Mouse (Mus musculus) liver, postnatal 0 days (tissue): ENCODE results near the gene Acot11.

Source experiments
- CTCF ChIP-seq: sonication (generic); IDR thresholded peaks from 2 replicates; pipeline ENCODE4 v1.5.1; 2016; ENCODE audit warnings: antibody characterized with exemption, low read depth
- EP300 ChIP-seq: IDR thresholded peaks from 2 replicates; pipeline ENCODE4 v1.6.1; 2016; ENCODE audit warnings: antibody characterized with exemption, low read depth, mild to moderate bottlenecking

DNA sequence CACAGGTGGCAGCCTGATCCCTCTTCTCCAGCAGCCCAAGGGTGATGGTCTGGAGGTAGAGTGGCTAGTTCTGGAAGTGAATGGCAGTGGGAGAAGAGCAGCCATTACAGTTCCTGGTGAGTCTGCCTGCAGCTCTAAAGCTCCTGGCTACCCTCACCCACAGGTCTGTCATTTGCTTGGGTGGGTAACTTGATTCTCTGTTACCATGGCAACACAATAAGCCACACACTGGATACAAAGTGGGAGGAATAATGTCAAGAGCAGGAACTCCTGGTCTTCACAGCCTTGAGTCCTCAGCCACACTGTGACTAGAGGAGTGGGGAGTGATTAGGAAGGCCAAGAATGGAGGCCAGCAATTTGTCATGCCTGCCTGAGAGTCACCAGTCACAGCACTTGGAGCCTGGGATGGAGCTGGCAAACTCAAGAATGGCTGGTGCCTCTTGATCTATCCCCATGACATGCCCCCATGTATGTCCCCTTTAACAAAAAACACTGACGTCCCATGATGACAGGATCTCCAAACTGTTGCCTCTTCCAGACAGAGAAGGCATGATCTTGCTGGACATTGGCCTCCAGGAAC, 57.7 kb downstream of the Acot11 start:
- TF ChIP-seq CTCF = no peak
- TF ChIP-seq EP300 = no peak
